Mouse (Mus musculus): Measurements from ENCODE around the gene Mctp1. TPM values are rescaled to one million over a fixed set of nuclear protein-coding genes. Genes with fewer than 3 reads are reported as not detected.

Gene Mctp1
- polyA plus RNA-seq, 1 experiment from 2014 or later: 0.33 TPM

DNA sequence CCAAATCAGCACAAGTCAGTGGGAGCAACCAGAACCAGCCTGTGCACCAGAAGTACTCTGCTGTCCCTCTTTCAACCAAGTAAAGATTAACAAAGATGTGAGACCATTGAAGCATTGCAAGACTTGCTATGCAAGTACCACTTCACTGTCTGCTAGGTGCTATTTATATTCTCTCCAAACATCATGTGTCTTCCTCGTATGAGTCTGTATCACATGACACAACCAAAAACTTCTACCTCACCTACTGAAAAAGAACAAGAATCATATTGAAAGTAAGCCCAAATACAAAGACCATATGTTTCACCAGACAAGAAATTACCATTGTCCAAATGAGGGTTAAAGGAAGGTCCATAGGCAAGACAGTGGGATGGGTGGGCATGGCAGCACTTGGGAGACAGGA lies 306.4 kb downstream of the Mctp1 start:
- DNase-seq (ENCODE audit: low spot score): no peak
- H3K4me2 ChIP-seq (ENCODE audit: low read length): no peak overlapping the region
- H3K27me3 ChIP-seq (ENCODE audit: insufficient read depth, low read length): no peaks in the 10 kb centered on the region
- ATAC-seq (replicated peaks; ENCODE audit: low FRiP score, low read depth): no peak
- WGBS: 56% methylated on average over 1 of the region's 1 CpGs
- no peak for TF ChIP-seq CTCF (IDR thresholded peaks at IDR 0.05; ENCODE audit: low read depth)
- H3K4me1 ChIP-seq (replicated peaks; ENCODE audit: insufficient read depth, low read length): no peaks in the 10 kb centered on the region
- H3K9ac ChIP-seq (ENCODE audit: low read depth, low read length): no peak overlapping the region
- H3K27ac ChIP-seq: no peak overlapping the region
- H3K36me3 ChIP-seq (ENCODE audit: insufficient read depth, low read length): no peaks in the 10 kb centered on the region
- H3K9me3 ChIP-seq (replicated peaks; ENCODE audit: low read length): no peaks in the 10 kb centered on the region
- H3K4me3 ChIP-seq (replicated peaks; ENCODE audit: low read depth, low read length): no peak overlapping the region

DNA sequence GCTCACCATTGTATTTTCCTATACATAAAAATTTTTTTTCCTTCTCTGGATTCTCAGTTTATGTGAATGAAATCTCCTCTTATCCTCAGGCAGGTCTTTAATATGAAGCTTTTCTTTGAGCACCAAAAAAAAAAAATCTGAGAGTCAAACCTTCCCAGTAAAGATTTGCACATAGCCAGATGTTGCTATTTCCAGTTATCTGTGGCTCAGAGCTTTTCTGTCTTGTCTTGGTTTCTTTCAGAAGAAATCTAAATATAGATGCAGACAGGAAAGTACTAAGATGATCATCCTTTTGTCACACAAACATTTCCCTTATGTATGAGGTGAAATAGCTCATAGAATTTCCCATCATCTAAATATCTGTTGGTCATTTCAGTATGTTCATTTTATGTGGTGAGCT lies 349.7 kb downstream of the Mctp1 start:
- TF ChIP-seq CTCF (IDR thresholded peaks at IDR 0.05; ENCODE audit: low read depth): no peak
- H3K9me3 ChIP-seq (replicated peaks; ENCODE audit: low read length): no peaks in the 10 kb centered on the region
- H3K9ac ChIP-seq (ENCODE audit: low read depth, low read length): no peak overlapping the region
- no peaks in the 10 kb centered on the region for H3K27me3 ChIP-seq (ENCODE audit: insufficient read depth, low read length)
- DNase-seq (ENCODE audit: low spot score) (no peak), ATAC-seq (replicated peaks; ENCODE audit: low FRiP score, low read depth) (no peak)
- H3K4me3 ChIP-seq (replicated peaks; ENCODE audit: low read depth, low read length): no peak overlapping the region
- H3K4me1 ChIP-seq (replicated peaks; ENCODE audit: insufficient read depth, low read length): no peaks in the 10 kb centered on the region
- H3K27ac ChIP-seq: no peak overlapping the region
- no peaks in the 10 kb centered on the region for H3K36me3 ChIP-seq (ENCODE audit: insufficient read depth, low read length)
- no peak overlapping the region for H3K4me2 ChIP-seq (ENCODE audit: low read length)

DNA sequence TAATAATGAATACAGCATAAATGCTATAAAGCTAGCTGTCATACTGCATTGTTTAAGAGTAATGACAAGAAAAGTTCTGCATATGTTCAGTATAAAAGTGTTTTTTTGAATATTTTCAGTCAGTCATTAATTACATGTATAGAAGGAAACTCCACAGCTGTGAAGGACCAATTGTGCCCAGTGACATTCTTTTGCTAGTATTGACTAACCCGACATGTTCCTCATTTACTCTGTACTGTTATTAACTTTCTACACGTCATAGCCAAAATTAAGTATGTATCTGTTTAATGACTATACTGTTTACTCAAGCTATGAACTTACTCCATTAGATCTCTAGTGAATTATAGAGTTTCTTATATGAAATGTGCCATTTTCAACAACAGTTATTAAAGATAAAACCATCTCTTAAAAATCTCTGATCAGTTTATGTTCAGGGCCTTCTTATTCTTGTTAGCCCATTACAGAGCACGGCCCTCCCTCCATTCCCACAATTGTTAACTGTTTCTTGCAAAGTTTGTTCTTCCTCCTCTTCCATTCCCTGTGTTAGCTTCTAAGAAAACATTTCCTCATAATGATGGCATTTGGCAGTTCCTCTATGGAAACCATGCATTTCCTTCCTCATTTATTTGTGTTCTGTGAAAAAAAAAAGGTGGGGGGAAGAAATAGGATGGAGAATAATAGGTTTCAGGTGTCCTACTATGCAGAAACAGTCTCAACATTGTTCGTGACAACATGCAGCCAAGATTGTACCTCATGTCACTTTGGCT lies 366.5 kb downstream of the Mctp1 start:
- Histone ChIP-seq H3K9me3 (replicated peaks; ENCODE audit: low read length) (no peaks in the 10 kb centered on the region), H3K36me3 (ENCODE audit: insufficient read depth, low read length) (no peaks in the 10 kb centered on the region), H3K27me3 (ENCODE audit: insufficient read depth, low read length) (no peaks in the 10 kb centered on the region), H3K27ac (no peak overlapping the region), H3K4me3 (replicated peaks; ENCODE audit: low read depth, low read length) (no peak overlapping the region), H3K4me2 (ENCODE audit: low read length) (no peak overlapping the region), H3K4me1 (replicated peaks; ENCODE audit: insufficient read depth, low read length) (no peaks in the 10 kb centered on the region), H3K9ac (ENCODE audit: low read depth, low read length) (no peak overlapping the region)
- no peak for TF ChIP-seq CTCF (IDR thresholded peaks at IDR 0.05; ENCODE audit: low read depth)
- WGBS: 68% methylated on average over 4 of the region's 4 CpGs
- ATAC-seq (replicated peaks; ENCODE audit: low FRiP score, low read depth): no peak
- no peak for DNase-seq (ENCODE audit: low spot score)

DNA sequence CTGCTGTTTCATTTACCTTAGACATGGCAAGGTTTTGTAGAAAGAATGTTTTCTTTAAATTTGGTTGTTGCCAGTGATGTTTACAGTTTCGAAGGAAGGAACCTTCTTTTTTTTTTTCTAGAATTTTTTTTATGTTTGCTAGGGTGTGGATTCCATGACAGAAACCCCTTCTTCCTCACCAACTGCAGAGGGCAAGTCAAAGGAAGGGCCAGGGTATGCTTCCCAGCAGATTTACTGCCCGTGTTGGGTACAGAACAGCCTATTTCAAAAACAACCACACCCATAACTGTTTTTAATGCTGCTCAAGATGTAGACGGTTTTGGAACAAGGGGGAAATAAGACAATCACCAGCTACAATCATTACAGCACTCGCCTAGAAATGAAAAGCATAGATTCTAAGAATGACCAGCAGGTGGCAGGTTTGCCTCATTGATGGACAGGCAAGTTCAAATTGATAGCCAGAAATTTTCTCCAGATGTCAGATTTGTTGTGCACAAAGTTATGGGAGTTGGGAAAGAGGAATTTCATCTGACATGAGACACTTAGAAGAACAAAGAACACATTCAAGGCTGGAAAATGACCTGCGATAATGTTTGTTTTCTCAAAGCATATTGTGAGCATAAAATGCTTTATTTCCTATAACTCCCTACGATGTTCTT lies 375.6 kb downstream of the Mctp1 start:
- H3K9ac ChIP-seq (ENCODE audit: low read depth, low read length): no peak overlapping the region
- H3K36me3 ChIP-seq (ENCODE audit: insufficient read depth, low read length): no peaks in the 10 kb centered on the region
- peak; percentile 63 for DNase-seq (ENCODE audit: low spot score)
- ATAC-seq (replicated peaks; ENCODE audit: low FRiP score, low read depth): no peak
- TF ChIP-seq CTCF (IDR thresholded peaks at IDR 0.05; ENCODE audit: low read depth): peak; percentile 85
- 28% methylated on average over 6 of the region's 6 CpGs for WGBS
- H3K4me3 ChIP-seq (replicated peaks; ENCODE audit: low read depth, low read length): no peak overlapping the region
- H3K27ac ChIP-seq: no peak overlapping the region
- no peaks in the 10 kb centered on the region for H3K4me1 ChIP-seq (replicated peaks; ENCODE audit: insufficient read depth, low read length)
- no peak overlapping the region for H3K4me2 ChIP-seq (ENCODE audit: low read length)
- H3K9me3 ChIP-seq (replicated peaks; ENCODE audit: low read length): no peaks in the 10 kb centered on the region
- H3K27me3 ChIP-seq (ENCODE audit: insufficient read depth, low read length): no peaks in the 10 kb centered on the region

DNA sequence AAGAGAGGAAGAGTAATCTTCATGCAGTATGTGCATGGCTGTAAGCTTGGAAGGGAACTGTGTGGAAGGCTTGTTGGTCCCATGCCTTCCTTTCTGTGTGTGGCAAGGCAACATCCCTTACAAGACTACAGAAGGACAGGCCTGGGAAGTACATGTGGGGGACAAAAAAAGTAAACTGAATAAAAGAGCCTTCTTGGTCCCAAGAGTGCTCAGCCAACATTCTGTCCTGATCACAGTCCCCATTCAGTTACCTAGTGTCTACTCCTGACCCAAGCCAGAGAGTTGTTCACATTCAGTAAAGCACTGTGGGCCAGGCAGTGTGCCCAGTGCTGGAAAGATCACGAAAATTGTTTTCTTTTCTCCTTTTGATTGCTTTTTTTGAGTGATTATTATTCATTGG lies 415.3 kb downstream of the Mctp1 start:
- 72% methylated on average over 1 of the region's 1 CpGs for whole genome bisulfite sequencing
- H3K4me3 ChIP-seq (replicated peaks; ENCODE audit: low read depth, low read length): no peak overlapping the region
- no peaks in the 10 kb centered on the region for H3K9me3 ChIP-seq (replicated peaks; ENCODE audit: low read length)
- H3K4me2 ChIP-seq (ENCODE audit: low read length): no peak overlapping the region
- no peak overlapping the region for H3K27ac ChIP-seq
- no peaks in the 10 kb centered on the region for H3K36me3 ChIP-seq (ENCODE audit: insufficient read depth, low read length)
- H3K4me1 ChIP-seq (replicated peaks; ENCODE audit: insufficient read depth, low read length): no peaks in the 10 kb centered on the region
- DNase-seq (ENCODE audit: low spot score) (no peak), ATAC-seq (replicated peaks; ENCODE audit: low FRiP score, low read depth) (no peak)
- TF ChIP-seq CTCF (IDR thresholded peaks at IDR 0.05; ENCODE audit: low read depth): no peak
- H3K9ac ChIP-seq (ENCODE audit: low read depth, low read length): no peak overlapping the region
- H3K27me3 ChIP-seq (ENCODE audit: insufficient read depth, low read length): no peaks in the 10 kb centered on the region

DNA sequence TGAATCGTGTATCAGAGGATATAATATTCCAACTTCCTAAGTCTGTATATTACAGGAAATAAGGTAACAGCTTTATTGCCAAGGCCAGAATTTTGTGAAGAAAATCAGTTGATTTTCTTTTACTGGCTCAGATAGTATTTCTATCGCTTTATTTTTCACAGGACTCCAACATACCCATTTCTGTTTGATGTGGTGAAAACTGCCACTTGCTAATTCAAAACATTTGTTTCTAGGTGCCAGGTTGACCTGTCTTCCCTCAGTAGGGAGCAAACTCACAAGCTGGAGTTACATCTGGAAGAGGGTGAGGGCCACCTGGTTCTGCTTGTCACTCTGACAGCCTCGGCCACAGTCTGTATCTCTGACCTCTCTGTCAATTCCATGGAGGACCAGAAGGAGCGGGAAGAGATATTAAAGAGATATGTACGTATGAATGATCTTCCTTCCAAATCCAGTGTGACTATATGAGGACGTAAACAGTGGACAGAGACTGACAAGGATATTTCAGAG lies 416.8 kb downstream of the Mctp1 start:
- no peak for TF ChIP-seq CTCF (IDR thresholded peaks at IDR 0.05; ENCODE audit: low read depth)
- WGBS: 70% methylated on average over 6 of the region's 6 CpGs
- DNase-seq (ENCODE audit: low spot score): no peak

More for the DNA sequence above, 416.8 kb downstream of the Mctp1 start:
- Histone ChIP-seq H3K4me1 (replicated peaks; ENCODE audit: insufficient read depth, low read length) (no peaks in the 10 kb centered on the region), H3K27ac (no peak overlapping the region), H3K9me3 (replicated peaks; ENCODE audit: low read length) (no peaks in the 10 kb centered on the region), H3K27me3 (ENCODE audit: insufficient read depth, low read length) (no peaks in the 10 kb centered on the region), H3K4me2 (ENCODE audit: low read length) (no peak overlapping the region), H3K36me3 (ENCODE audit: insufficient read depth, low read length) (no peaks in the 10 kb centered on the region), H3K4me3 (replicated peaks; ENCODE audit: low read depth, low read length) (no peak overlapping the region), H3K9ac (ENCODE audit: low read depth, low read length) (no peak overlapping the region)
- no peak for ATAC-seq (replicated peaks; ENCODE audit: low FRiP score, low read depth)
